Mouse (Mus musculus): Measurements from ENCODE around the gene Krt15. TPM values are rescaled to one million over a fixed set of nuclear protein-coding genes. Genes with fewer than 3 reads are reported as not detected.
A peak's percentile ranks its signal among the peaks of the same experiment; 100 is the strongest.

Gene Krt15
- polyA plus RNA-seq, 1 experiment from 2014 or later = 314 TPM

DNA sequence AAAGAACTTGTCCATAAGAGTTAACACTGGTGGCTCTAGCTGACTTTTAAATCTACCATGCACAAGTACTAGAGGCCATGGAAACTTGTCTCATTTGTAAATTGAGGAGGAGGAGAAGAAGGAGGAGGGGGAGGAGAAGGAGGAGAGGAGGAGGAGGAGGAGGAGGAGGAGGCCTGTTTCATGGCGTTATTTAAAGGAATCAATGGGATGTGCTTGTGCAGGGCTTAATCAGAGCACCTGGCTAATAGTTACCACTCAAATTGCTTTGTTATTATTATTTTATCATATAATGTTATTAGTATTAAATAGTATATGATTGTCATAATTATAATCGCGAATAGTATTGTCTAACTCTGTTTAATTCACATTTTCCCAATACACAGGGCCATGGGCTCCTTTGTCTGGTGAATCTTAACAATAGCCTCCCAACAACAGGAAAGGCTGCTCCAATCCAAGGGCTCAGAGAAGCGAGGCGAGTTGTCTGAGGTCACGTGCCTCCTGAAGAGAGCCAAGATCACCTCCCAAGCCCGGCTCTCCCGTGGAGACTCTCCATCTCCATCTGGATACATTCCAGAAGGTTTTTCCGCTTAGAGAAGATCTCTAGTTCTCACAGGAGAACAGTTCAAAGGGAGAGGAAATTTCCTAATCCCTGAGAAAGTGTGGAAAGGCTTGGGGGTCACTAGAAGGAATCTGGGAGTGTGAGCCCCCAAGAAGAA, 13.0 kb upstream of the Krt15 start, which contains the start of gene Krt19:
Krt19 (minus strand) TSS at position 51 of the 716 bp plus-strand sequence.
- WGBS = 61% methylated on average over 9 of the region's 9 CpGs
- H3K27ac ChIP-seq = no peak within 1 kb of the TSS
- H3K4me1 ChIP-seq = peaks cover 8% of the 10 kb centered on the region
- no peaks in the 10 kb centered on the region for H3K9me3 ChIP-seq
- H3K9ac ChIP-seq = no peak within 1 kb of the TSS
- peaks cover 34% of the 10 kb centered on the region for H3K27me3 ChIP-seq
- H3K36me3 ChIP-seq = no peaks in the 10 kb centered on the region
- H3K4me2 ChIP-seq = no peak within 1 kb of the TSS
- ATAC-seq (ENCODE audit: insufficient number of reproducible peaks, insufficient read depth, low FRiP score, low TSS enrichment, low read depth) = no peak
- H3K4me3 ChIP-seq = no peak within 1 kb of the TSS

DNA sequence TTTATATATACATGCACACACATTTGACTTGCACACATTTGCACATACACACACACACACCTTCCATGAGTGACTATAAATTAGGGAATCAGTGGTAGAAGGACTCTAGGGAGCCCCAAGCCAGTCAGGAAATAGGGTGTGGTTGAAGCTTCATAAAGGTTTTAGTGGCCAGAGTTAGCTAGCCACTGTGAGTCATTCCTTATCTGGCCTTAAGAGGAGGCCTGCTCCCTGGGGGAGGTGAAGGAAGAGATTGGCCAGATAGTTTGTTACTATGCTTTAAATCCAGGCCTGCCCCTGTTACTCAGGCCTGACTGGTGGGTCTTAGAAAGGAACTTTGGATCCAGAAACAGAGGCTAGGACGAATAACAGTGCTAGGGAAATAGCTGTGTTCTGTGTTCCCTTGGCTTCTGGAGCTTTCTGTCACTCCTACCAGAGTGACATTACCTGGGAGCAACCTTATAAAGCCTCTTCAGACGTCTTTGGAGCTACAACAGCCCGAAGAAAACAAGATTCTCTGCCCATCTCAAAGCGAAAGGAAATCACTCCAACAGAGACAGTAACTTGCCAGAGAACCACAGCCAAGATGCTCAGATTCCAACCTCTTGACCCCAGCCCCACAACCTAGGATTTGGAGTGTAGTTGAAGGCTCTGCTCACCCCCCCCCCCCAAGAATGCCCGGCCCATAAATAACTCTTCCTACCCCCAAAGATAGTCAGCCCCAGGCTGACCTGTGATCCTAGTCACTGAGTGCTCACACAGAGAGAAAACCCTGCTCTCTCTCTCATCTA, 12.0 kb upstream of the Krt15 start:
- Histone ChIP-seq H3K9ac (no peak overlapping the region), H3K27ac (no peak overlapping the region), H3K27me3 (peaks cover 35% of the 10 kb centered on the region), H3K4me2 (no peak overlapping the region), H3K4me1 (peaks cover 8% of the 10 kb centered on the region), H3K9me3 (no peaks in the 10 kb centered on the region), H3K36me3 (no peaks in the 10 kb centered on the region), H3K4me3 (no peak overlapping the region)
- 53% methylated on average over 5 of the region's 5 CpGs for WGBS
- ATAC-seq (ENCODE audit: insufficient number of reproducible peaks, insufficient read depth, low FRiP score, low TSS enrichment, low read depth) = no peak

DNA sequence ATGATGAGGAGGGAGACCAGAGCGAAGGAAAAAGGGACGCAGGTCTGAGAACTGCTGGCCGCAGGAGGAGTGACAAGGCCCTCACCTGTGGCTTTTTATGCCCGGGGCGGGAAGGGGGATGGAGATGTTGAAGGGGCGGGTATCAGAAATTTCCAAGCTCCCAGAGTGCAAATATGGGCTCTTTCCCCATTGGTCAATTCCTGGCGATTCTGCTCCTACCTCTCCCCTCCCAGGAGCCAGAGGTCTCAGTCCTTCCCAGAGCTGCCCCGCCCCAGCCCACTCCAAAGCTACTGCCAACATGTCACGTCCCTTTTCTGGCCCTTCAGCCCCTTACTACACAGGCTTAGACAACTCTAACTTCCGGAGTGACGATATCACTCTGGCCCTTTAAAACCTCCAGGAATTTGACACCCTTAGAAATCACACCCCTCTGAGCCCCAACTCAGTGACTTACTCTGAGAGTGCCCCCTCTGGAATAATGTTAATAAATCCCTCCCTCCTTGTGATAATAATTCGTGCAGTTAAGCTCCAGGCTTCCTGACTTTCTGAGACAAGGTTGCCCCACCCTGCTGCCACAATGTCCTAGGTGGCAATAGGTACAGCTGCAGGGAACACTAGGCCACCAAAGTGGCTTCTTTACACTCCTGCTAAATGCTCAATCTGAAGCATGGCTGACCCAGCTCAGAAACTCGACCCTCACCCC, 10.3 kb upstream of the Krt15 start:
- ATAC-seq (ENCODE audit: insufficient number of reproducible peaks, insufficient read depth, low FRiP score, low TSS enrichment, low read depth) = no peak
- 5% methylated on average over 13 of the region's 13 CpGs for WGBS

DNA sequence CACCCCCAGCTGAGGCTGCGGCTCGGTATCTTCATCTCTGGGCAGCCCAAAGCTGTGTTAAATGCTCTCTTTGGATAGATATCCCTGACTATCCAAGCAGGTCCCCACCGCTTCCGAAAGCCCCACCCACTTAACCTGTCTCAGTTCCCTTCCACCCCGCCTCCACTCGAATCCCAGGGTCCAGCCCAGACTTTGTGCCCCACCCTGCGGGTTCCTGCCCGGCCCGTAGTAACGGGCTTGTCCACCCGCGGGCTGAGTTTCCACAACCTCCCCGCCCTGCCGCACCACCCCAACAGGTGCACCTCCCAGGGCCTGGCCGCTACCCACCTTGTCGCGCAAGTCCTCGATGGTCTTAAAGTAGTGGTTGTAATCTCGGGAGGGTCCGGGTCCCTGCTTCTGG, 9.4 kb upstream of the Krt15 start:
- no peaks in the 10 kb centered on the region for H3K9me3 ChIP-seq
- H3K4me2 ChIP-seq = peak overlapping the region; percentile 54
- ATAC-seq (ENCODE audit: insufficient number of reproducible peaks, insufficient read depth, low FRiP score, low TSS enrichment, low read depth) = no peak
- H3K9ac ChIP-seq = peak overlapping the region; percentile 46; the same call in 1 of the 2 replicates
- peaks cover 35% of the 10 kb centered on the region for H3K27me3 ChIP-seq
- 1% methylated on average over 20 of the region's 20 CpGs for WGBS
- H3K27ac ChIP-seq = no peak overlapping the region
- no peaks in the 10 kb centered on the region for H3K36me3 ChIP-seq
- peak overlapping the region; percentile 34 for H3K4me3 ChIP-seq
- H3K4me1 ChIP-seq = peaks cover 8% of the 10 kb centered on the region

More for the DNA sequence above, 10.3 kb upstream of the Krt15 start:
- Histone ChIP-seq H3K27me3 (peaks cover 35% of the 10 kb centered on the region), H3K4me2 (peak overlapping the region; percentile 54), H3K9ac (no peak overlapping the region), H3K4me1 (peaks cover 8% of the 10 kb centered on the region), H3K36me3 (no peaks in the 10 kb centered on the region), H3K4me3 (peak overlapping the region; percentile 34), H3K9me3 (no peaks in the 10 kb centered on the region), H3K27ac (no peak overlapping the region)

DNA sequence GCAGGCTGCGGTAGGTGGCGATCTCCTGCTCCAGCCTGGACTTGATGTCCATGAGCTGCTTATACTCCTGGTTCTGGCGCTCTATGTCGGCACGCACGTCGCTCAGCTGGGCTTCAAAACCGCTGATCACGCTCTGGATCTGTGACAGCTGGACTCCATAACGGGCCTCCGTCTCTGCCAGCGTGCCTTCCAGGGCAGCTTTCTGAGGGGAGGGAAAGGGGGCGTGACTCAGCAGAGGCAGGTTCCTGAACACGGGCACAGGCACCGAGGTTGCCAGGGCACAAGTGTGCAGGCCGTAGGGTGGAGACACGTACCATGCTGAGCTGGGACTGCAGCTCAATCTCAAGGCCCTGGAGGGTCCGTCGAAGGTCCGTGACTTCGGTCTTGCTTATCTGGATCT, 5.2 kb upstream of the Krt15 start:
- H3K4me1 ChIP-seq = peaks cover 26% of the 10 kb centered on the region
- no peak overlapping the region for H3K4me3 ChIP-seq
- no peaks in the 10 kb centered on the region for H3K36me3 ChIP-seq
- no peaks in the 10 kb centered on the region for H3K9me3 ChIP-seq
- H3K27me3 ChIP-seq = peaks cover 24% of the 10 kb centered on the region
- WGBS = 80% methylated on average over 21 of the region's 21 CpGs
- no peak for ATAC-seq (ENCODE audit: insufficient number of reproducible peaks, insufficient read depth, low FRiP score, low TSS enrichment, low read depth)
- H3K9ac ChIP-seq = no peak overlapping the region
- no peak overlapping the region for H3K27ac ChIP-seq
- no peak overlapping the region for H3K4me2 ChIP-seq

DNA sequence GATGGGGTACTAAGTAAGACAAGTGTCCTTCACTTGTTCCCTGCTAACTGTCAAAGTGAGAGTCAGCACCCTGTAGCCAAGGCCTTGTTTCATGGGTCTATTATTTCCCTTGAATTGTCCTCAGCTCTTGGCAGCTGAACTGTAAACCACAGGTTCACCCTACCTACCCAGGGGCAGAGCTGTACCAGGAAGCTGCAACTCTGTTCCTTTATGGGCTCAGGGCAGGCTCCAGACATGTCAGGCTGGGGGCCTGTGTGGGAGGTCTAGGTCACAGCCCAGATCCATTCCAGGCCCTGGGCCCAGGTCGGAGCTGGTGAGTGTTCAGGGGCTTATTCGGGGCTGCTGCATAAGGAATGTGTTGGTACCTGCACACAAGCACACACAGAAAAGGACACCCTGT, 3.7 kb upstream of the Krt15 start:
- H3K9me3 ChIP-seq = no peaks in the 10 kb centered on the region
- H3K4me2 ChIP-seq = no peak overlapping the region
- peaks cover 18% of the 10 kb centered on the region for H3K4me1 ChIP-seq
- ATAC-seq (ENCODE audit: insufficient number of reproducible peaks, insufficient read depth, low FRiP score, low TSS enrichment, low read depth) = no peak
- peak overlapping the region; percentile 29 for H3K27ac ChIP-seq
- WGBS = 53% methylated on average over 2 of the region's 2 CpGs
- no peak overlapping the region for H3K9ac ChIP-seq
- no peak overlapping the region for H3K4me3 ChIP-seq
- H3K27me3 ChIP-seq = peaks cover 8% of the 10 kb centered on the region
- no peaks in the 10 kb centered on the region for H3K36me3 ChIP-seq

DNA sequence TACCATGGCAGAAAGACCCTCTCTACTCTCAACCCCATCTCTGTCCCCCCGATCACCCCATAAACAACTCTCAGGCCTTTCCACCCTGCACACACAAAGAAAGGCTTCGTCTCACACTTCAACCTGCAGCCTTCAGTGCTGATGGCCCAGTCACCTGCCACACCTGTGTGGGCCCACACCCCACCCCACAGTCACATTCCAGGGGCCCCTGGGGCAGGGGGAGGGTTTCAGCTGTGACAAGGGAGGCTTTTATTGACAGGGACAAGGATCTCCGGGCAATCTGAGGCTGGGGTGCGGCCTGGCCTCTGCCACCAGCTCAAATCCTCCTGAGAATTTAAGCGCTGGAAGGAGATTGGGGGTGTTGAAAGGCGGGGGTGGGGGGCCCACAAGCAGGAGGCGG, 3.1 kb upstream of the Krt15 start:
- no peak overlapping the region for H3K9ac ChIP-seq
- peaks cover 18% of the 10 kb centered on the region for H3K4me1 ChIP-seq
- no peak; the same call in 1 of the 2 replicates for ATAC-seq (ENCODE audit: insufficient number of reproducible peaks, insufficient read depth, low FRiP score, low TSS enrichment, low read depth)
- no peaks in the 10 kb centered on the region for H3K9me3 ChIP-seq
- no peaks in the 10 kb centered on the region for H3K36me3 ChIP-seq
- WGBS = 42% methylated on average over 7 of the region's 7 CpGs
- H3K4me2 ChIP-seq = no peak overlapping the region
- no peak overlapping the region for H3K4me3 ChIP-seq
- H3K27me3 ChIP-seq = peaks cover 2% of the 10 kb centered on the region
- H3K27ac ChIP-seq = no peak overlapping the region

DNA sequence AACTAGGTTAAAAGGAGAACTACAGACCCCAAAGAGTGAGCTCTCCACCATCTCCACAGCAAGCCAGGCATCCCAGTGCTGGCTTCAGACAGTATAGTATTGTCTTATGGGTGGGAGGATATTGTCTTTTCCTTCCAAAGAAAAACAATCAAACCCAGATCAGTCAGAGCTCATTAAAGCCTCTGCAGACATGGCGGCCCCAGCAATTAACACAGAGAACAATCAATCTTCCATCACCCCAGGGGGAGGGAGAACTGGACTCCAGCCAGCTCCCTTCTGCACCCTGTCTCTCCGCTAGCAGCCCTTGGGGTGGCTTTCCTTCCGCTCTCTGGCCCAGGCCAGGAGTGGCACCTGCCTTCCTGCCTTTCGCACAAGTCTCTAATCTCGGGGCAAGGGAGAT, 2.0 kb upstream of the Krt15 start:
- H3K27me3 ChIP-seq = no peaks in the 10 kb centered on the region
- no peak overlapping the region for H3K27ac ChIP-seq
- H3K9ac ChIP-seq = no peak overlapping the region
- no peaks in the 10 kb centered on the region for H3K36me3 ChIP-seq
- H3K4me3 ChIP-seq = no peak overlapping the region
- H3K4me2 ChIP-seq = no peak overlapping the region
- ATAC-seq (ENCODE audit: insufficient number of reproducible peaks, insufficient read depth, low FRiP score, low TSS enrichment, low read depth) = no peak
- 43% methylated on average over 5 of the region's 5 CpGs for WGBS
- peaks cover 18% of the 10 kb centered on the region for H3K4me1 ChIP-seq
- no peaks in the 10 kb centered on the region for H3K9me3 ChIP-seq

DNA sequence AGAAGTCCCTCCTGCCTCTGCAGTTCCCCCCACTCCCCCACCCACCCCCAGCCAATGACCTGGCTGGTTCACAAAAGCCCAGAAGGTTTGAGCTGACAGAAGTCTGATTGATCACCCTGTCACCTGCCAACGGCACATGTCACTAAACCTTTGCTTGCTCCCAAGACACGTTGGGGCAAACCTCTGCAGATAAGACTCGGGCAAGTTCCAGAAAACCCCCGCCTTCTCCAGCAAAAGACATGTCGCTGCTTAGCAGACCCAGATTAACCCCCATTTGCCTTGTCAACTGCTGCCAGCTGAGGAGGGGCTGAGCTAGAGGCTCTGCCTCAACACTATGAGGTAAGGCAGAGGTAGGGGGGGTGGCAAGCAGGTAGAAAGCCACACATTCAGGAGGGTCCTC, 831 bp upstream of the Krt15 start:
- no peak overlapping the region for H3K4me2 ChIP-seq
- no peak overlapping the region for H3K4me3 ChIP-seq
- no peaks in the 10 kb centered on the region for H3K27me3 ChIP-seq
- ATAC-seq (ENCODE audit: insufficient number of reproducible peaks, insufficient read depth, low FRiP score, low TSS enrichment, low read depth) = no peak
- H3K36me3 ChIP-seq = no peaks in the 10 kb centered on the region
- H3K27ac ChIP-seq = peak overlapping the region; percentile 34; the same call in 1 of the 2 replicates
- no peaks in the 10 kb centered on the region for H3K9me3 ChIP-seq
- no peak overlapping the region for H3K9ac ChIP-seq
- WGBS = 39% methylated on average over 5 of the region's 5 CpGs
- peaks cover 18% of the 10 kb centered on the region for H3K4me1 ChIP-seq

DNA sequence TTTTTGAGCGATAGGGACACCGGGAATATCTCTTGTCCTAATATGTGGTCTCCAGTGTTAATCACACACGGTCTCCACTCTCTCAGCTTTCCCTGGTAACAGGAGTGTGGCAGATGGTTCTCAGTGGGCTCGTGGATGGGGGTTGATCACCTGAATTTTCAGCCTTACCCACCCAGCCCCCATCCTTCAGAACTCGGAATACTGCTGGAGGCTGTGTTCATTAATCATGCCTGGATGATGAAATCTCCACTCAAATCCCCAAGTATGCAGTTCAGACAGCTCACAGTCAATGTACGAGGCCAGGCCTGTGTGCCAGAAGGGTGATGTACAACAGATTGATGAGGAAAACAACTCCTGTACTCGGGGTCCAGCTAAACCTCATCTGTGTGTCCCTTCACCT, 10.8 kb downstream of the Krt15 start:
- H3K4me2 ChIP-seq = no peak overlapping the region
- no peak overlapping the region for H3K4me3 ChIP-seq
- no peak overlapping the region for H3K9ac ChIP-seq
- no peak overlapping the region for H3K27ac ChIP-seq
- no peaks in the 10 kb centered on the region for H3K4me1 ChIP-seq
- WGBS = 66% methylated on average over 7 of the region's 7 CpGs
- no peaks in the 10 kb centered on the region for H3K9me3 ChIP-seq
- no peaks in the 10 kb centered on the region for H3K36me3 ChIP-seq
- H3K27me3 ChIP-seq = no peaks in the 10 kb centered on the region
- no peak for ATAC-seq (ENCODE audit: insufficient number of reproducible peaks, insufficient read depth, low FRiP score, low TSS enrichment, low read depth)

DNA sequence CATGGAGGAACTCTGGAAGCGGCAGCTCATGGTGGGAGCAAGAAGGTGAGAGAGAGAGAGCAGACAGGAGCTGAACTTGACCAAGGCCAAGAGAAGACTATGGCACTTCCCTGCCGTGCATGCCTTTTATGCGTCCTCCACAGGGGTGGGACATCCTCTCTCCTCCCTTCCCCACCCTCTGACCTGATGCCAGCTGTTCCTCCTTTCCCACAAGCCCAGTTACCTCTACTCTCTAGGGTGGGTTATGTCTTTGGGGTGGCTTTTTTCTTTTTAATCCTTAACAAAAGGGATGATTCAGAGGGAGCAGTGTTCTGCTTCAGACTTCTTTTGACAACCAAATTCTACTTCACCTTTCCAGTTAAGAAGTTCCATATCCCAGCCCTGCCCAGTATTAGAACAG, 14.3 kb downstream of the Krt15 start, which contains the start of gene Krt13:
Krt13 (minus strand) TSS at position 101 of the 400 bp plus-strand sequence.
- H3K9me3 ChIP-seq = no peaks in the 10 kb centered on the region
- WGBS = 75% methylated on average over 3 of the region's 3 CpGs
- no peak within 1 kb of the TSS for H3K9ac ChIP-seq
- no peak within 1 kb of the TSS for H3K27ac ChIP-seq
- no peaks in the 10 kb centered on the region for H3K27me3 ChIP-seq
- no peaks in the 10 kb centered on the region for H3K36me3 ChIP-seq
- H3K4me3 ChIP-seq = no peak within 1 kb of the TSS
- no peak within 1 kb of the TSS for H3K4me2 ChIP-seq
- no peaks in the 10 kb centered on the region for H3K4me1 ChIP-seq
- ATAC-seq (ENCODE audit: insufficient number of reproducible peaks, insufficient read depth, low FRiP score, low TSS enrichment, low read depth) = no peak

Data from embryonic facial prominence, embryonic 13.5 days (tissue).